Mouse (Mus musculus): ENCODE measurements around the gene Lamb1. TPM values are rescaled to one million over a fixed set of nuclear protein-coding genes. Genes with fewer than 3 reads are reported as not detected.

The Lamb1 gene
- polyA plus RNA-seq, 1 experiment from 2014 or later, result 27.9 TPM

DNA sequence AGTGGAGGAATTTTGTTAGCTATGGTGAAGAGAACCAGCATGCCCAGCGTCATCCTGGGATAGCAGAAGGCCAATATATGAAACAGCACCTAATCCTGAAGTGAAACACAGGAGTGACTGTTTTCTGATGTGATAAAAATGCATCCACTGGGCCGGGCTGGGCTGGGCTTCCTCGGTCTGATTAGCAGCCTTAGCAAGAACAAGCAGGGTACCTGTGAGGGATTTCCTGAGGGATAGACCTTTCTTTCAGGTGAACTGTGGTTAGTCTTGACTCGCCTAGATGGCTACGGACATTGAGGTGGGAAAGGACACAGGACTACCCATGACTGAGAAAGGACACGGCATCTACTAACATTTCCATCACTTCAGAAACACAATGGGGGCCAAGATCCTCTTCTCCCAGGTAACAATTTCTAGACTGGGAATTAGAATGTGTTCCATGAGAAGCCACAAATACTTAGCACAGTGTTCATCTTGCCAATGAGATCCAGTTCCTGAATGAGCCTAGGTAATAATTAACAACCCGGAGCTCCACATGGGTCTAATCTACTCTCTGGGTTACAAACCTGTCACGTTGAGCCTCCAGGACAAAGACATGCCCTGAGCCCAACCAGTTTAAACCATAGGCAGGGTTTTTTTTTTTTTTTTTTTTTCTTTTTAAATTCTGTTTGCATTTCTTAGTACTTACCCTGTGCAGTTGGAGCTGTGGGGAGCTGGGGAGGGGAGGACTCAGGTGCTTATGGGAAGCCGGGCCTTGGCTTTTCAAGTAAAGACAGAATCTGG, 8.7 kb upstream of the Lamb1 start:
- no peaks in the 10 kb centered on the region for H3K27me3 ChIP-seq
- ATAC-seq (ENCODE audit: low read depth), result no peak
- H3K9ac ChIP-seq, result no peak overlapping the region
- no peaks in the 10 kb centered on the region for H3K9me3 ChIP-seq
- no peak overlapping the region for H3K4me3 ChIP-seq
- H3K27ac ChIP-seq (replicated peaks), result no peak overlapping the region
- no peak overlapping the region for H3K4me2 ChIP-seq
- 73% methylated on average over 9 of the region's 9 CpGs for WGBS
- H3K36me3 ChIP-seq, result no peaks in the 10 kb centered on the region
- no peaks in the 10 kb centered on the region for H3K4me1 ChIP-seq (replicated peaks)

DNA sequence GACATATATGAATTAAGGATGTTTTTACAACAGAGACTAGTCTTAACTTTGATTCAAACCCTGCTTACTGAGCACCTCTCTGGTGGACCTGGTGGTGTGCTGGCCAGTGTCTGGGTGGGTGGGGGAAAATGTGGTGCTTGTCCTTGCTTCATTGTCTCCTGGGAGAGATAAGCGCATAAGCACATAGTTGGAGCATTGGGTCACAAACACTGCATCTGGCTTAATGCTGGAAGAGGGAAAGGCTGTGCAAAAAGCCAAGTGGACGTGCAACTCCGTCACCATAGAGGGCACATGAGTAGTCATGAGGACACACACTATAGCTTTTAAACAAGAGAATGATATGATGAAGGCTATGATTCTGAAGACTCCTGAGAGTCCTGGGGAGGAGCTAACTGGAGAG, 3.2 kb upstream of the Lamb1 start:
- no peak overlapping the region for H3K27ac ChIP-seq (replicated peaks)
- WGBS, result 93% methylated on average over 3 of the region's 3 CpGs
- no peak overlapping the region for H3K9ac ChIP-seq
- no peak overlapping the region for H3K4me2 ChIP-seq
- H3K9me3 ChIP-seq, result no peaks in the 10 kb centered on the region
- no peak overlapping the region for H3K4me3 ChIP-seq
- H3K4me1 ChIP-seq (replicated peaks), result peaks cover 24% of the 10 kb centered on the region
- peaks cover 47% of the 10 kb centered on the region for H3K27me3 ChIP-seq
- no peaks in the 10 kb centered on the region for H3K36me3 ChIP-seq
- ATAC-seq (ENCODE audit: low read depth), result no peak

DNA sequence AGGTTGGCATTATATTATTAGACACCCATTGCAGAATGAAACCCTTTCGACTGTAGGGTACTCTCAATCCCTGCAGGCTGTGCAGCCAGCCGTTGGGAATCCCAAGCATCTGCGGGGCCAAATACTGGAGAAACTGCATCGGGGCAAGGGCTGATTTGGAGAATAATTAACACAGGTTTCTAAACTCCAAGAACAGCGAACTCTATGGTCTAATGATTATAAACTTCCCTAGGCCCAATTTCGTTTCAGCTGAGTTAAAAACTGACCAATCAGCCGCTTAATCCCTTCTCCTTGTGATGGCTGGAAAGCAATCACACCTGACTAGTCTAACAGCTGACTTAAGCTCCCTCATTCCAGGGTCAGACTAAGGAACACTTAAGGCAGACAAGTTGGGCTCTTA, 1.1 kb upstream of the Lamb1 start:
- no peak for ATAC-seq (ENCODE audit: low read depth)
- Histone ChIP-seq H3K9ac (no peak overlapping the region), H3K27ac (replicated peaks) (no peak overlapping the region), H3K4me1 (replicated peaks) (peaks cover 25% of the 10 kb centered on the region), H3K4me3 (no peak overlapping the region), H3K36me3 (no peaks in the 10 kb centered on the region), H3K4me2 (peak overlapping the region; percentile 81; the same call in 1 of the 2 replicates), H3K9me3 (no peaks in the 10 kb centered on the region), H3K27me3 (peaks cover 62% of the 10 kb centered on the region)
- WGBS, result 38% methylated on average over 7 of the region's 7 CpGs

DNA sequence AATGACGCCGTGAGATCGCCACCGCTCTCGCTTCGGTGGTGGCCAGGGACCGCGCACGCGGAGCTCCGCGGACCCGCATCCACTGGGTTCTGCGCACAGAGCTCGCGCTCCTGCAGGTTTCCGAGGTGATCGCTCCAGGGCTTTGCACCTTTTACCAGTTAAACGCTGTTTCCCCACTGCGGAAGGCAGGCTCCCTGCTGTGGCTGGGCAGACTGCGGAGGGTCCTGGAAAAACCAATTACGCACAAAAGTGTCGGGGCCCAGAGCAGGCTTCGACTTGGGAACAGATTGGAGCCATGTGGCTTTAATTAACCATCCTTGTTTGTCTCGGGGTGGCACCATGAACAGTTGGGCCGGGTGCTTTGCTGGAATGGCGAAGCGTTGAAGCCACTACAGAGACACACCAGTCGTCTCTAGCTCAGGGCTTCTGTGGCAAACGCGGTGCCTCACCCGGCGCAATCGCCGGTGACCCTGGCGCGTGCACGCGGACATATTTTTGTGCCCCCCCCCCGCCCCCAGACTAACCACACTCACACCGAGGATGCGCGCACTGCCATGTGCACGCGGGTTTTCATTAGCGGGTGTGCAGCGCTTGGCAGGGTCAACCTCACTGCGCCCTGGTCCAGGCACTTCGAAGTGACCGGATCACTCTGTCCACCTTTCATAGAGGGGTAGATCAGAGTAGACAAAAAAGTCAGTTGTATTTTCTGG, 843 bp downstream of the Lamb1 start:
- H3K9me3 ChIP-seq, result no peaks in the 10 kb centered on the region
- under 1% methylated on average over 50 of the region's 50 CpGs for WGBS
- ATAC-seq (ENCODE audit: low read depth), result peak; percentile 70
- H3K4me2 ChIP-seq, result peak overlapping the region; percentile 81
- H3K36me3 ChIP-seq, result no peaks in the 10 kb centered on the region
- peak overlapping the region; percentile 74 for H3K9ac ChIP-seq
- H3K27ac ChIP-seq (replicated peaks), result peak overlapping the region; percentile 18; the same call in 1 of the 2 replicates
- H3K27me3 ChIP-seq, result peaks cover 62% of the 10 kb centered on the region
- peaks cover 31% of the 10 kb centered on the region for H3K4me1 ChIP-seq (replicated peaks)
- H3K4me3 ChIP-seq, result peak overlapping the region; percentile 48

DNA sequence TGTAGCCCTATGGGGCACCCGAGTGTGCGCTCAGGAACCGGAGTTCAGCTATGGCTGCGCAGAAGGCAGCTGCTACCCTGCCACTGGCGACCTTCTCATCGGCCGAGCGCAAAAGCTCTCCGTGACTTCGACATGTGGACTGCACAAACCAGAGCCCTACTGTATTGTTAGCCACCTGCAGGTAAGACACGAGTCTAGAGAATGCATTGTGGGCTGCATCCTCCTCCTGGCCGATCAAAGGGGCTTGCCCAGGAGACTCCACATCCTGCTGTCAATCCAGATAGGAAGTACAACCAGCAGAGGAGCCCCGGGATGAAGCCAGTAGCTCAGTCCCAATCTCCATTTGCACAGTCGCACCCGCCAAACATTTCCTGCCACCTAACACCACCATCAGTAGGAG, 1.7 kb downstream of the Lamb1 start:
- Histone ChIP-seq H3K9ac (peak overlapping the region; percentile 74), H3K36me3 (no peaks in the 10 kb centered on the region), H3K4me1 (replicated peaks) (peaks cover 35% of the 10 kb centered on the region), H3K4me3 (peak overlapping the region; percentile 48), H3K4me2 (peak overlapping the region; percentile 81), H3K9me3 (no peaks in the 10 kb centered on the region), H3K27ac (replicated peaks) (0 out of 2 replicates have a peak overlapping the region, but pooled peaks have one; percentile 18), H3K27me3 (peaks cover 62% of the 10 kb centered on the region)
- WGBS, result 8% methylated on average over 15 of the region's 15 CpGs
- ATAC-seq (ENCODE audit: low read depth), result no peak

DNA sequence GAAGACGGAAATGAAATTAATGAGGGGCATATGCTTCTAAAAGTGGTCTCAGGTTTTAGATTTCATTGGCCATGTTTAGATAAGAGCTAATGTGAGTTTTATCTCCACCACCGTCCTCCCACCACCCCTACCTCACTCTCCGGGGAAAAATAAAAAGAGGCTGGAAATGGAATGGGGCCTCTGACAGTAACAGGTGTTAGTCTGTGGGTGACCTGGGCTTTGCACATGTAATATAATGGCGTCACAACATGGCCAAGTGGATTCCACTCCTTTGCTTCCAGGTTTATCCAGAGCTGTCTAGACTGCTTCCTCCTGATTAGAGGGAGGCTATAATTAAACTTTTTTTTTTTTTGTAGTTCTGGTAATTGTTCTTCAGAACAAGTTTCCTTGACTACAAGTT, 2.3 kb downstream of the Lamb1 start:
- peaks cover 42% of the 10 kb centered on the region for H3K4me1 ChIP-seq (replicated peaks)
- H3K9ac ChIP-seq, result no peak overlapping the region
- 65% methylated on average over 4 of the region's 4 CpGs for WGBS
- no peaks in the 10 kb centered on the region for H3K36me3 ChIP-seq
- peak overlapping the region; percentile 48 for H3K4me3 ChIP-seq
- H3K27me3 ChIP-seq, result peaks cover 61% of the 10 kb centered on the region
- H3K9me3 ChIP-seq, result no peaks in the 10 kb centered on the region
- H3K27ac ChIP-seq (replicated peaks), result no peak overlapping the region
- H3K4me2 ChIP-seq, result peak overlapping the region; percentile 81
- ATAC-seq (ENCODE audit: low read depth), result no peak

DNA sequence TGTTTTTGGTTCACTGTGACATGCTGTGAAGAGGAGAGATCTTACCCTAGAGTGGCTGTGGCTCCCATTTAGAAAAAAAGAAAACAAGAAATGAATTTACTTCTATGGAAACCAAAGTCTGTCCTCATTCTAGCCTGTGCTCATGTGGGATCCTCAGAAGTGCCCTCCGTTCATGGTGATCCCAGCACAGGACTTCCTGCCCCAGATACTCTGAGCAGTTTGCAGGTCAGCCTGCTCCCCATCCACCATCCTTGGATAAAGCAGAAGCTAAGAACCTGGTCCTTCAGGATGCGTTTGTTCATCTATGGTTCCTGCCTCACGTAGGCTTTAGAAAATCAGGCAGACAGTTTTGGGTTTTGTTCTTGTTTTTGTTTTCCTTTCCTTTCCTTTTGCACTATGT, 3.3 kb downstream of the Lamb1 start:
- peaks cover 51% of the 10 kb centered on the region for H3K27me3 ChIP-seq
- ATAC-seq (ENCODE audit: low read depth), result no peak
- 81% methylated on average over 3 of the region's 3 CpGs for WGBS
- no peaks in the 10 kb centered on the region for H3K36me3 ChIP-seq
- peaks cover 43% of the 10 kb centered on the region for H3K4me1 ChIP-seq (replicated peaks)
- H3K9me3 ChIP-seq, result no peaks in the 10 kb centered on the region
- peak overlapping the region; percentile 81 for H3K4me2 ChIP-seq
- peak overlapping the region; percentile 48; the same call in 1 of the 2 replicates for H3K4me3 ChIP-seq
- H3K9ac ChIP-seq, result no peak overlapping the region
- H3K27ac ChIP-seq (replicated peaks), result no peak overlapping the region

DNA sequence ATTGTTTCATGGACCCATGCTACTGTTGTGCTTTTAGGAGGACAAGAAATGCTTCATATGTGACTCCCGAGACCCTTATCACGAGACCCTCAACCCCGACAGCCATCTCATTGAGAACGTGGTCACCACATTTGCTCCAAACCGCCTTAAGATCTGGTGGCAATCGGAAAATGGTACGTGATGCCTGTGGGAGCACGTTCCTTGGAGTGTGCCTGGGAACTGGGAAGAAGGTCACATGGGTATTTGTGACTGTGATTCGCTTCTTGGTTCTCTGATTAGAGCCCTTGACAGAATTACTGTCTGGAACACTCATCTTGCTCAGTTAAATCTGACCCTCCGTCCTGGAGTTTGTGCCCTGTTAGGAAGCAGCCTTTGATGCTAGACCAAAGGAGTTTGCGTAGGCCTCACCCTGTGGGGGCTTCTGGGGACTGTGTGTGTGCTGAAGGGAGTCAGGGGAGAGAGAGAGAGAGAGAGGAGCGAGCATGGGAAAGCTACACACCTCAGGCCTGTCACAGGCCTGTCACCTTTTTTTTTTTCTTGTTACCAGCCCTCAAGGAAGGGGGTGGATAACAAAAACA, 4.1 kb downstream of the Lamb1 start:
- ATAC-seq (ENCODE audit: low read depth), result no peak
- Histone ChIP-seq H3K27ac (replicated peaks) (no peak overlapping the region), H3K4me3 (no peak overlapping the region), H3K4me1 (replicated peaks) (peaks cover 43% of the 10 kb centered on the region), H3K9me3 (no peaks in the 10 kb centered on the region), H3K36me3 (no peaks in the 10 kb centered on the region), H3K9ac (no peak overlapping the region; the same call in 1 of the 2 replicates), H3K27me3 (peaks cover 43% of the 10 kb centered on the region), H3K4me2 (peak overlapping the region; percentile 81)
- 68% methylated on average over 12 of the region's 12 CpGs for WGBS

DNA sequence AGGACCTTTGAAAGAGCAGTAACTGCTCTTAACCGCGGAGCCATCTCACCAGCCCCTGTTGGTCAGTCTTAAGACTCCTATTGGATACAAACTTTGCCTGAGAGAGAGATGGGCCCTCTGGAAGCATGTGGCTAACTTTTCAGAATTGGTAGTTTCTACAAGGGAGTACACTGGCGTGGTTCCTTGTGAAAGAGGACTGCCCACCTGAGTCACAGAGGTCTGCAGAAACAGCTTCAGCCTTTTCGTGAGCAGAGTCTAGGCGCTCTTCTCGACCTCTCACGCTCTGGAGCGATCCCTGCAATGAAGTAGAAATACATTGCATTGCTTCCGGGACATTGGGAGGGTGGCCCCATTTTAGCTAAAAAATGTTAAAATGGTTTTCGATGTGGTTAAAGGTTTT, 5.3 kb downstream of the Lamb1 start:
- Histone ChIP-seq H3K27me3 (peaks cover 31% of the 10 kb centered on the region), H3K4me1 (replicated peaks) (peaks cover 34% of the 10 kb centered on the region), H3K27ac (replicated peaks) (0 out of 2 replicates have a peak overlapping the region, but pooled peaks have one; percentile 49), H3K36me3 (no peaks in the 10 kb centered on the region), H3K9me3 (no peaks in the 10 kb centered on the region), H3K4me3 (no peak overlapping the region), H3K4me2 (peak overlapping the region; percentile 21; the same call in 1 of the 2 replicates), H3K9ac (no peak overlapping the region)
- no peak for ATAC-seq (ENCODE audit: low read depth)
- WGBS, result 93% methylated on average over 10 of the region's 10 CpGs

DNA sequence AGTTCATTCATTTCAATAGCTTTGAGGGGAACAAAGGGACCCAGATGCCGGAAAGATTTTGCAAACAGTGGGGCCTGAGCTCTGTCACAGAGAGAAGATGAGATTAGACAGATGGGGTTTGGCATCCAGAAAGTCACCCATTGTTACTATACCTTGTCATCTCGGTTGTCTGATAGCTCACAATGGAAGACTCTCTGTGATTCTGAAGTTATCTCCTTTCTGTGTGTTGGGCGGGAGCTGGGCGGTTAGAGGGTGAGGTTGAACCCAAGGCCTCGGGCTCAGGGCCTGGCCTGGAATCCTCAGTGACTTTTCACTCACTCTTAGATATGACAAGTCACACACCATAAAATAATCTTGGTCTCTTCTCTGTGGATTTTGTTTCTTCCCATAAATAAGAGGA, 5.7 kb downstream of the Lamb1 start:
- Histone ChIP-seq H3K9ac (no peak overlapping the region), H3K36me3 (no peaks in the 10 kb centered on the region), H3K27ac (replicated peaks) (peak overlapping the region; percentile 49), H3K27me3 (peaks cover 27% of the 10 kb centered on the region), H3K4me3 (no peak overlapping the region), H3K4me2 (peak overlapping the region; percentile 21; the same call in 1 of the 2 replicates), H3K4me1 (replicated peaks) (peaks cover 30% of the 10 kb centered on the region), H3K9me3 (no peaks in the 10 kb centered on the region)
- 80% methylated on average over 5 of the region's 5 CpGs for WGBS
- ATAC-seq (ENCODE audit: low read depth), result no peak

DNA sequence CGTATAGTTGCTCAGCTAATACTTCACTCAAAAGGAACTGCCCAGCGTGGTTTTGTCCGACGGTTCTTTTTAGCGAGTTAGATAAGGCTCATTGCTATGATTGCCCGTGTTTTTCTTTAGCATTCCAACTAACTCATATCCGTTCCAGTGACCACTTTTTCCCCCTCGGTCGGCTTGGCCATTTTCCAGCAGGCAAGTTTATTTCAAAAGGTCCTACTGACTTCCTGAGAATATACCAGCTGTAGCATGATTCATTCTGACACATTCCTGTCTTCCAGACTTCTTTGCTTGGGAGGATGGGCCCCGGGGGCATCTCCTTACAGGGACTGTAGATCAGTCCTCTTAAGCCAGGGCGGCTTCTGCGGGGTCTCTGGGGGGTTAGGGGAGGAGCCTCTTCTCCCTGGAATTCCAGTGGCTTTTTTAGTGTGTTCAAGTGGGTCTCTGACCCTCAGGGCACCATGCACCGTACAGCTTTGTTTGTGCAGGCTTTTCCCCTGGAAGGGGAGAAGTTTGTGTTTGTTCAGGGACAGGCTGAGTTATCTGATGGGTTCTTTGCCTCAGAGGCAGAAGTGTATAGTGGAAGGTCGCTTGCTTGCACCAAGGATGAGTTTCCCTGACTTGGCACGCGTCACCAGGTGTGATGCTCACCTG, 6.5 kb downstream of the Lamb1 start:
- no peak overlapping the region for H3K4me3 ChIP-seq
- H3K9me3 ChIP-seq, result no peaks in the 10 kb centered on the region
- 50% methylated on average over 16 of the region's 16 CpGs for WGBS
- peak overlapping the region; percentile 21 for H3K4me2 ChIP-seq
- H3K9ac ChIP-seq, result no peak overlapping the region
- no peaks in the 10 kb centered on the region for H3K36me3 ChIP-seq
- H3K27me3 ChIP-seq, result peaks cover 20% of the 10 kb centered on the region
- H3K4me1 ChIP-seq (replicated peaks), result peaks cover 23% of the 10 kb centered on the region
- ATAC-seq (ENCODE audit: low read depth), result no peak
- peak overlapping the region; percentile 49 for H3K27ac ChIP-seq (replicated peaks)

Measured in neural tube, embryonic 13.5 days (tissue).